Mouse (Mus musculus): ENCODE results near the gene Spp1.
"Not testable (repeated sequence)": the region's sequence is repeated elsewhere in the genome, so short reads cannot be mapped to it uniquely, and the experiment has no call there.

Gene Spp1

GRCm38 (mm10) chr5:104433968-104434565 lies 851 bp upstream of the Spp1 start:
- no peak for DNase-seq (ENCODE audit: extremely low spot score, low spot score)

GRCm38 (mm10) chr5:104436406-104437076 lies 1.6 kb downstream of the Spp1 start:
- no peak for DNase-seq (ENCODE audit: extremely low spot score, low spot score)

- no peak for DNase-seq (ENCODE audit: extremely low spot score, low spot score)
Measured at GRCm38 (mm10) chr5:104442396-104442795, 7.5 kb downstream of the Spp1 start.

- DNase-seq (ENCODE audit: extremely low spot score, low spot score), result no peak
Measured at GRCm38 (mm10) chr5:104442850-104443249, 7.9 kb downstream of the Spp1 start.

GRCm38 (mm10) chr5:104446156-104446555 lies 11.2 kb downstream of the Spp1 start:
- peak; percentile 27 for DNase-seq (ENCODE audit: extremely low spot score, low spot score)

GRCm38 (mm10) chr5:104448346-104448745 lies 13.4 kb downstream of the Spp1 start:
- not testable (repeated sequence) for DNase-seq (ENCODE audit: extremely low spot score, low spot score)

- no peak for DNase-seq (ENCODE audit: extremely low spot score, low spot score)
Measured at GRCm38 (mm10) chr5:104449491-104449890, 14.6 kb downstream of the Spp1 start.

GRCm38 (mm10) chr5:104453075-104453474 lies 18.2 kb downstream of the Spp1 start:
- DNase-seq (ENCODE audit: extremely low spot score, low spot score), result no peak

- DNase-seq (ENCODE audit: extremely low spot score, low spot score), result no peak
Measured at GRCm38 (mm10) chr5:104454564-104454963, 19.6 kb downstream of the Spp1 start.

GRCm38 (mm10) chr5:104458832-104459705 lies 24.2 kb downstream of the Spp1 start, which contains the start of gene Pkd2:
Gene Pkd2 (plus strand): TSS chr5:104459450.
- peak; percentile 86 for DNase-seq (ENCODE audit: extremely low spot score, low spot score)

- DNase-seq (ENCODE audit: extremely low spot score, low spot score), result peak; percentile 82
Measured at GRCm38 (mm10) chr5:104459706-104460455, 25.0 kb downstream of the Spp1 start.

- no peak for DNase-seq (ENCODE audit: extremely low spot score, low spot score)
Measured at GRCm38 (mm10) chr5:104460456-104460838, 25.5 kb downstream of the Spp1 start.

GRCm38 (mm10) chr5:104460856-104461255 lies 25.9 kb downstream of the Spp1 start:
- peak; percentile 33 for DNase-seq (ENCODE audit: extremely low spot score, low spot score)

- no peak for DNase-seq (ENCODE audit: extremely low spot score, low spot score)
Measured at GRCm38 (mm10) chr5:104465279-104465678, 30.4 kb downstream of the Spp1 start.

- no peak for DNase-seq (ENCODE audit: extremely low spot score, low spot score)
Measured at GRCm38 (mm10) chr5:104465731-104466130, 30.8 kb downstream of the Spp1 start.

GRCm38 (mm10) chr5:104466816-104467215 lies 31.9 kb downstream of the Spp1 start:
- no peak for DNase-seq (ENCODE audit: extremely low spot score, low spot score)

GRCm38 (mm10) chr5:104468586-104468985 lies 33.7 kb downstream of the Spp1 start:
- no peak for DNase-seq (ENCODE audit: extremely low spot score, low spot score)

GRCm38 (mm10) chr5:104470981-104471391 lies 36.1 kb downstream of the Spp1 start:
- DNase-seq (ENCODE audit: extremely low spot score, low spot score), result no peak

GRCm38 (mm10) chr5:104472371-104472770 lies 37.5 kb downstream of the Spp1 start:
- DNase-seq (ENCODE audit: extremely low spot score, low spot score), result no peak

- no peak for DNase-seq (ENCODE audit: extremely low spot score, low spot score)
Measured at GRCm38 (mm10) chr5:104480367-104480766, 45.4 kb downstream of the Spp1 start.

- DNase-seq (ENCODE audit: extremely low spot score, low spot score), result no peak
Measured at GRCm38 (mm10) chr5:104482856-104483255, 47.9 kb downstream of the Spp1 start.

All from neural tube, embryonic 10.5 days (tissue).